ENCODE assay signal across 7 mouse cellular contexts in genomic region chr10:80051618-80052373, GRCm38 (mm10). TPM values are rescaled to one million over a fixed set of nuclear protein-coding genes. Genes with fewer than 3 reads are reported as not detected.
DNase-seq lines count a peak whose midpoint lies in the region; ATAC-seq and TF ChIP-seq lines count a peak whose summit lies in the region.

No protein-coding gene starts in this region.

- no peaks in the 10 kb centered on the region for H3K27me3 ChIP-seq in ES-Bruce4 (ENCODE audit: control insufficient read depth, insufficient read depth, low read length, poor library complexity, severe bottlenecking)
- no peaks in the 10 kb centered on the region for H3K27me3 ChIP-seq in heart, embryonic 13.5 days (replicated peaks)

- H3K4me3 ChIP-seq in ES-Bruce4 (ENCODE audit: low read depth, low read length) = no peak overlapping the region
- no peak overlapping the region for H3K4me3 ChIP-seq in heart, embryonic 13.5 days
- H3K4me3 ChIP-seq in macrophage (ENCODE audit: inconsistent target) = no peak overlapping the region

- H3K36me3 ChIP-seq in ES-Bruce4 (ENCODE audit: control insufficient read depth, insufficient read depth, low read length, poor library complexity, severe bottlenecking) (peaks cover 16% of the 10 kb centered on the region), macrophage (ENCODE audit: inconsistent target) (peaks cover 13% of the 10 kb centered on the region; the same call in 1 of the 2 replicates)
- peaks cover 16% of the 10 kb centered on the region for H3K36me3 ChIP-seq in heart, embryonic 13.5 days

- H3K27ac ChIP-seq in ES-Bruce4 (ENCODE audit: insufficient read depth, low read length) = peak overlapping the region; percentile 99
- H3K27ac ChIP-seq in heart, embryonic 13.5 days (replicated peaks) = peak overlapping the region; percentile 78
- peak overlapping the region; percentile 97 for H3K27ac ChIP-seq in macrophage

- TF ChIP-seq EP300 in ES-Bruce4 (IDR thresholded peaks at IDR 0.05; ENCODE audit: insufficient read depth, low read depth, low read length) = peak; percentile 97

- DNase-seq in WW6 (ENCODE audit: low read depth, low spot score) = peak; percentile 73
- DNase-seq in kidney, postnatal 10 days = peak; percentile 87
- DNase-seq in thymus, postnatal 4 days = peak; percentile 61
- no peak for DNase-seq in layer of hippocampus, adult 18-20 months (ENCODE audit: low spot score in 2 of 2)

- ATAC-seq in heart, embryonic 13.5 days (ENCODE audit: extremely low read depth, insufficient number of reproducible peaks, low FRiP score, low TSS enrichment) = no peak

- no peaks in the 10 kb centered on the region for H3K9me3 ChIP-seq in ES-Bruce4 (replicated peaks; ENCODE audit: control insufficient read depth, insufficient read depth, low read length, poor library complexity, severe bottlenecking)
- no peaks in the 10 kb centered on the region for H3K9me3 ChIP-seq in heart, embryonic 13.5 days

- WGBS in heart, embryonic 13.5 days = 26% methylated on average over 14 of the region's 14 CpGs
- WGBS in macrophage (ENCODE audit: missing documents) = 4% methylated on average over 13 of the region's 14 CpGs

- TF ChIP-seq CTCF in ES-Bruce4 (IDR thresholded peaks at IDR 0.05; ENCODE audit: low read depth, low read length) = no peak

- peak overlapping the region; percentile 71 for H3K9ac ChIP-seq in ES-Bruce4 (ENCODE audit: low read depth, poor library complexity, severe bottlenecking)
- H3K9ac ChIP-seq in heart, embryonic 13.5 days = peak overlapping the region; percentile 72

- peak overlapping the region; percentile 67 for H3K4me2 ChIP-seq in heart, embryonic 13.5 days

- H3K79me2 ChIP-seq in macrophage (ENCODE audit: inconsistent target) = peaks cover 28% of the 10 kb centered on the region

- peaks cover 6% of the 10 kb centered on the region for H3K4me1 ChIP-seq in ES-Bruce4 (ENCODE audit: control insufficient read depth, insufficient read depth, low read length)
- peaks cover 69% of the 10 kb centered on the region for H3K4me1 ChIP-seq in heart, embryonic 13.5 days

- TF ChIP-seq POLR2A in ES-Bruce4 (IDR thresholded peaks at IDR 0.05; ENCODE audit: insufficient read depth, low read length) = no peak

RNA-seq across cellular contexts. Expression of gene Gpx4, which starts 4.8 kb away (rescaled TPM):
- polyA plus RNA-seq in ES-Bruce4 (2011; ENCODE audit: insufficient read depth, insufficient read length, low read depth, missing spikeins) (479 and 507 TPM in 2 replicates), macrophage (2018) (427 to 512 TPM (median 481 TPM) in 3 replicates)
- polyA plus RNA-seq in heart, embryonic 13.5 days (2015; fragmentation: Nextera tagmentation; extraction: Ambion mirVana) = 691 and 741 TPM in 2 replicates
- total RNA-seq in macrophage (2018; cell fraction: chromatin; rRNA removed) = 100 to 1,000 TPM in 8 of 26 experiments, 10 to 100 TPM in 18; 25.2 to 137 (median 85.2) TPM
- total RNA-seq in macrophage (2018; cell fraction: cytosol; rRNA removed) = 100 to 1,000 TPM; 389 to 647 (median 497) TPM
- 100 to 1,000 TPM in 20 of 26 experiments, 10 to 100 TPM in 6; 53.9 to 194 (median 123) TPM for total RNA-seq in macrophage (2018; cell fraction: nucleus; rRNA removed)
- 100 to 1,000 TPM; 509 to 545 TPM for total RNA-seq in layer of hippocampus, adult 18-20 months (2021)

RNA-seq across cellular contexts. Expression of gene Polr2e, which starts 12.2 kb away (rescaled TPM):
- polyA plus RNA-seq in ES-Bruce4 (2011; ENCODE audit: insufficient read depth, insufficient read length, low read depth, missing spikeins) (176 and 180 TPM in 2 replicates), macrophage (2018) (51.6 to 65.8 TPM (median 54.3 TPM) in 3 replicates)
- 149 and 154 TPM in 2 replicates for polyA plus RNA-seq in heart, embryonic 13.5 days (2015; fragmentation: Nextera tagmentation; extraction: Ambion mirVana)
- 10 to 100 TPM in 15 of 26 experiments, 1 to 10 TPM in 11; 2.7 to 32.6 (median 15.8) TPM for total RNA-seq in macrophage (2018; cell fraction: chromatin; rRNA removed)
- total RNA-seq in macrophage (2018; cell fraction: cytosol; rRNA removed) = 10 to 100 TPM; 24.1 to 50.6 (median 34.6) TPM
- total RNA-seq in macrophage (2018; cell fraction: nucleus; rRNA removed) = 10 to 100 TPM in 17 of 26 experiments, 1 to 10 TPM in 9; 5.7 to 31.9 (median 11.6) TPM
- 10 to 100 TPM; 88.2 to 93.9 TPM for total RNA-seq in layer of hippocampus, adult 18-20 months (2021)

RNA-seq across cellular contexts. Expression of gene Arhgap45, which starts 35.3 kb away (rescaled TPM):
- polyA plus RNA-seq in ES-Bruce4 (2011; ENCODE audit: insufficient read depth, insufficient read length, low read depth, missing spikeins) (6.5 and 6.9 TPM in 2 replicates), macrophage (2018) (56.2 to 124 TPM (median 74.2 TPM) in 3 replicates)
- polyA plus RNA-seq in heart, embryonic 13.5 days (2015; fragmentation: Nextera tagmentation; extraction: Ambion mirVana) = 5.5 and 6.5 TPM in 2 replicates
- 100 to 1,000 TPM in 23 of 26 experiments, 10 to 100 TPM in 3; 60.1 to 650 (median 256) TPM for total RNA-seq in macrophage (2018; cell fraction: chromatin; rRNA removed)
- total RNA-seq in macrophage (2018; cell fraction: cytosol; rRNA removed) = 100 to 1,000 TPM in 7 of 26 experiments, 10 to 100 TPM in 19; 38.3 to 135 (median 73.0) TPM
- total RNA-seq in macrophage (2018; cell fraction: nucleus; rRNA removed) = 100 to 1,000 TPM in 19 of 26 experiments, 10 to 100 TPM in 7; 53.9 to 429 (median 152) TPM
- 1 to 10 TPM; 4.1 to 4.2 TPM for total RNA-seq in layer of hippocampus, adult 18-20 months (2021)

RNA-seq across cellular contexts. Expression of gene Sbno2, which starts 53.6 kb away (rescaled TPM):
- polyA plus RNA-seq in ES-Bruce4 (2011; ENCODE audit: insufficient read depth, insufficient read length, low read depth, missing spikeins) (36.1 and 37.3 TPM in 2 replicates), macrophage (2018) (23.7 to 43.6 TPM (median 42.5 TPM) in 3 replicates)
- 9.1 and 10.1 TPM in 2 replicates for polyA plus RNA-seq in heart, embryonic 13.5 days (2015; fragmentation: Nextera tagmentation; extraction: Ambion mirVana)
- total RNA-seq in macrophage (2018; cell fraction: chromatin; rRNA removed) = 1,000 to 10,000 TPM in 1 of 26 experiments, 100 to 1,000 TPM in 25; 193 to 1,010 (median 316) TPM
- 100 to 1,000 TPM in 1 of 26 experiments, 10 to 100 TPM in 25; 35.5 to 111 (median 48.4) TPM for total RNA-seq in macrophage (2018; cell fraction: cytosol; rRNA removed)
- 100 to 1,000 TPM; 103 to 721 (median 158) TPM for total RNA-seq in macrophage (2018; cell fraction: nucleus; rRNA removed)
- 10 to 100 TPM; 16.3 to 16.9 TPM for total RNA-seq in layer of hippocampus, adult 18-20 months (2021)

RNA-seq across cellular contexts. Expression of gene Abca7, which starts 55.5 kb away (rescaled TPM):
- 10.6 and 11.0 TPM in 2 replicates for polyA plus RNA-seq in ES-Bruce4 (2011; ENCODE audit: insufficient read depth, insufficient read length, low read depth, missing spikeins)
- polyA plus RNA-seq in heart, embryonic 13.5 days (2015; fragmentation: Nextera tagmentation; extraction: Ambion mirVana) = 2.2 and 2.6 TPM in 2 replicates
- 10 to 100 TPM; 13.8 to 55.3 (median 40.0) TPM for total RNA-seq in macrophage (2018; cell fraction: chromatin; rRNA removed)
- 1 to 10 TPM; 2.5 to 9.0 (median 5.6) TPM for total RNA-seq in macrophage (2018; cell fraction: cytosol; rRNA removed)
- 10 to 100 TPM in 25 of 26 experiments, 1 to 10 TPM in 1; 8.8 to 34.3 (median 23.0) TPM for total RNA-seq in macrophage (2018; cell fraction: nucleus; rRNA removed)
- polyA plus RNA-seq in macrophage (2018) = 3.3 to 10.6 TPM (median 4.0 TPM) in 3 replicates
- total RNA-seq in layer of hippocampus, adult 18-20 months (2021) = 10 to 100 TPM; 10.2 to 12.0 TPM

Comparison
In these comparisons a context has a peak if more than half of its experiments do, and no peak if none do; other contexts are left out.
1. DNase-seq: peak in WW6 (single experiment), kidney, postnatal 10 days (single experiment) and thymus, postnatal 4 days (single experiment); none in layer of hippocampus, adult 18-20 months (0 of 2).
2. Peak in every context shown above with its lines, with median percentiles within 50 percentile points of each other: H3K27ac ChIP-seq.